Mouse (Mus musculus) embryonic facial prominence, embryonic 10.5 days (tissue): Measurements from ENCODE around the gene Gm28372. TPM values are rescaled to one million over a fixed set of nuclear protein-coding genes. Genes with fewer than 3 reads are reported as not detected.
A peak's percentile ranks its signal among the peaks of the same experiment; 100 is the strongest.

Source experiments
- DNase-seq: peaks from one replicate; pipeline ENCODE4 v3.0.0-alpha.2; 2017; ENCODE audit warnings: low spot score
- H3K27ac ChIP-seq: fragments of 300-500 bp; sonication (generic); replicated peaks from 2 replicates; pipeline ENCODE4 v1.5.1; 2016; ENCODE audit warnings: mild to moderate bottlenecking
- H3K27me3 ChIP-seq: fragments of 300-500 bp; sonication (generic); replicated peaks from 2 replicates; pipeline ENCODE4 v1.6.1; 2016; ENCODE audit warnings: low read depth, mild to moderate bottlenecking; ENCODE audit not compliant: poor library complexity, severe bottlenecking
- H3K36me3 ChIP-seq: fragments of 300-500 bp; sonication (generic); replicated peaks from 2 replicates; pipeline ENCODE4 v1.6.1; 2016; ENCODE audit warnings: mild to moderate bottlenecking, moderate library complexity
- H3K4me1 ChIP-seq: fragments of 300-500 bp; sonication (generic); 2 replicates; pipeline ENCODE4 v1.6.1; 2016
- H3K4me3 ChIP-seq: fragments of 300-500 bp; sonication (generic); 2 replicates; pipeline ENCODE4 v1.5.1; 2016; ENCODE audit warnings: mild to moderate bottlenecking, moderate library complexity
- H3K9me3 ChIP-seq: fragments of 300-500 bp; sonication (generic); 2 replicates; pipeline ENCODE4 v1.6.1; 2016; ENCODE audit warnings: mild to moderate bottlenecking
- WGBS: fragments of 180-500 bp; shearing (Covaris S2); methylation state at CpG from one replicate; pipeline ENCODE4 v1.1.7; 2016; 5-methylcytosine and 5-hydroxymethylcytosine counted together
- polyA plus RNA-seq: library from polyadenylated mRNA; unstranded; fragments of >200 nt; fragmentation: Nextera tagmentation; extraction: Ambion mirVana; gene quantifications from 2 replicates; pipeline ENCODE4 v1.2.1, GENCODE M21; 2016

Gene Gm28372
- polyA plus RNA-seq, 1 experiment from 2014 or later, result not detected

DNA sequence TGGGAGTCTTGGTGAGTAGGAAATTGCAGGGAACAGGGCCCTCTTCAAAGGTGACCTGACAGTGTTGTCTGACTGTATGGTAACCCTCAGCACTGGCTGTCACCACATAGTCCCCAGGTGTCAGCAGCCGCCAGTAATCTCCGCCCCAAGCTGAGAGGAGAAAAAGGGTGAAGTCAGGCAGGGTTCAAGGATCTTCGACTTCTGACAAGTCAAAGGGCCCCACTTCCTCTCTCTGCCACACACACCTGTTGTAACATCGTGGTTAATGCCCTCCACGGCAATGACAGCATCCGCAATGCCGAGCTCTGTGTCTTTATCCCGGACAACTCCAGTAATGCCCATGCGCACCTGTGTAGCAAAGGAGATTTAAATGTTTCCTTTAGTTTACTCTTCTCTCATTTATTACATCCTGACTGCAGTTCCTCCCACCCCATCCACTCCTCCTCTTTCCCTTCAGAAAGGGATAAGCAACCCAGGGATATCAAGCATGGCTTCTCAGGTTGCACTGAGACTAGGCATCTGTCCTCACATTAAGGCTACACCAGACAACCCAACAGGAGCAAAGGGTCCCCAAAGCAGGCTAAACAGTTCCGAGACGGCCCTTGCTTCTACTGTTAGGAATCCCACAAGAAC, 13.9 kb upstream of the Gm28372 start:
- Histone ChIP-seq H3K36me3 (peaks cover 56% of the 10 kb centered on the region), H3K27me3 (no peaks in the 10 kb centered on the region), H3K9me3 (no peaks in the 10 kb centered on the region), H3K4me1 (peaks cover 3% of the 10 kb centered on the region), H3K4me3 (no peak overlapping the region), H3K27ac (no peak overlapping the region)
- WGBS, result 83% methylated on average over 11 of the region's 11 CpGs
- DNase-seq, result no peak

DNA sequence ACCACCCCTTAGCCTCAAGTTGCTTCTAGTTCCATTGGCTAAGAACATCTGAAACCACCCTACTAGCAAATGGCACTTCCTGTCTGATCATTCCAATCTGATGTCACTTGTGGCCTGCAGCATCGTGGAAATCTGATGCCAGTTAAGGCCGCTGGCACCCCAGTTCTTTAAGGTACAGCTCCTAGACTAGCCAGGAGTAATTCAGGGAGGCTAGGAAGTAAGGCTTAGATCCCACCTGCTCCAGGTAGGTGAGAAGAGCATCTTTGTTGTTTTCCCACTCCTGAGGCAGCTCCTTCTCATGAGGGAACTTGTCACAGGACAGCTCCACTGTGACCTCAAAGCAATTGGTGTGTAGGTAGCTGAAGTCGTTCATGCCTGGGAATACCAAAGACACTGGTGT, 12.2 kb upstream of the Gm28372 start:
- Histone ChIP-seq H3K27me3 (peaks cover 1% of the 10 kb centered on the region; the same call in 1 of the 2 replicates), H3K4me1 (peaks cover 20% of the 10 kb centered on the region), H3K36me3 (peaks cover 58% of the 10 kb centered on the region), H3K4me3 (no peak overlapping the region), H3K9me3 (no peaks in the 10 kb centered on the region), H3K27ac (no peak overlapping the region)
- 87% methylated on average over 3 of the region's 3 CpGs for WGBS
- no peak for DNase-seq

DNA sequence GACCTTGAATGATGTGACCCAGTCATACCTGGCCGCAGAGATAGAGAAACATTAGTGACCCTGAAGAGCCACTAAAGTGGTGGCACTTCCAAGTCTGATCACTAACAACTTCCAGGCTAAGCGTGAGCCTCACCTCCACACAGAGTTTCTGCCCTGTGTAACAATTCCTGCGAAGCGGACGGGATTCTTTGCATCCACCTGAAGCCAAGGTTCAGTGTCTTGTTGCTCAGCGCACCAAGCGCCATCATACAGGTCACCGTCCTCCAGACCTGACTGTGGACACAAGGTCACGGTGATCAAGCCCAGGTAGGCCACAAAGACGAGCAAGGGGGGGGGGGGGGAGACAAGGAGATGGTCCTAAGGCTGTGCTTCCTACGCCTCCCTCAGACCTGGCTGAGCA, 9.3 kb upstream of the Gm28372 start:
- no peak overlapping the region for H3K27ac ChIP-seq
- H3K9me3 ChIP-seq, result no peaks in the 10 kb centered on the region
- H3K27me3 ChIP-seq, result peaks cover 22% of the 10 kb centered on the region
- peaks cover 52% of the 10 kb centered on the region for H3K36me3 ChIP-seq
- no peak overlapping the region for H3K4me3 ChIP-seq
- H3K4me1 ChIP-seq, result peaks cover 28% of the 10 kb centered on the region
- DNase-seq, result no peak
- 95% methylated on average over 11 of the region's 11 CpGs for WGBS

DNA sequence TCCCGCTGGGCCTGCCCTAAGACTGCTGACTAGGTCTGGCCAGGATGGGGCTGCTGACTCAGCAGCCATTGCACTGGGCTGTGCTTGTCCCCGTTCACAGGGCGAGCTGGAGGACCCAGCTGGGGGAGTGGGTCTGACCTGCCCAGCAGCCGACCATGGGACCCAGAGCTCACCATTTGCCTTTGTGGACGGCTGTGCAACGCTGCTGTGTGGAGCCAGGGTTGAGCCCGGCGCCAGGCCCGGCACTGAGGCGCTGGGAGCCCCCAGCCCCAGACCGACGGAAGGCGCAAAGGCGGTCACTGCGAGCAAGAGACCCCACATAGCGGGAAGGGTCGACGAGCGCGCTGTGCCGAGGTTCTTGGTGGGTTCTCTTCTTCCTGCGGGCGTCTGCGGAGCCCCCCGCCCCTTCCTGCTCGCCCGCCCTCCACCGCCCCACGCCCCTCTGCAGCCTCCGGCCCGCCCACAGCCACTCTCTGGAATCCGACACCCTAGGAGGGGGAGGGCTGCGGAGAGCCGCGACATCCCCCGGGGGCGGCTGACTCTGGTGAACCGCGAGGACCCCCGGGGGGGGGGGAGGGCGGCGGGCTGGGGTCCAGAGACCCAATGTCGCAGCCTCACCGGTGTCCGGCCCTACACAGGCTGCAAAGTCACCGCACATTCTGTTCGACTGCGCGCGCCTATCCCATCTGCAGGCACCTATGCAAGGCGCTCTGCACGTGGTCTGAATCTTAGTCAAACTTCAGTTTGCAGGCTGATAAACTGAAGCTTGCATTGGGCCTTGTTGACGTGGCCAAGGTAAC, 7.7 kb upstream of the Gm28372 start, which contains the start of gene Cpxm1:
Gene Cpxm1 (minus strand): TSS at position 389 of the 800 bp plus-strand sequence.
- H3K4me1 ChIP-seq, result peaks cover 36% of the 10 kb centered on the region
- peak within 1 kb of the TSS; percentile 89 for H3K27ac ChIP-seq
- WGBS, result under 1% methylated on average over 50 of the region's 53 CpGs
- no peaks in the 10 kb centered on the region for H3K9me3 ChIP-seq
- peak; percentile 92 for DNase-seq
- peaks cover 22% of the 10 kb centered on the region for H3K27me3 ChIP-seq
- peak within 1 kb of the TSS; percentile 69 for H3K4me3 ChIP-seq
- peaks cover 38% of the 10 kb centered on the region for H3K36me3 ChIP-seq

DNA sequence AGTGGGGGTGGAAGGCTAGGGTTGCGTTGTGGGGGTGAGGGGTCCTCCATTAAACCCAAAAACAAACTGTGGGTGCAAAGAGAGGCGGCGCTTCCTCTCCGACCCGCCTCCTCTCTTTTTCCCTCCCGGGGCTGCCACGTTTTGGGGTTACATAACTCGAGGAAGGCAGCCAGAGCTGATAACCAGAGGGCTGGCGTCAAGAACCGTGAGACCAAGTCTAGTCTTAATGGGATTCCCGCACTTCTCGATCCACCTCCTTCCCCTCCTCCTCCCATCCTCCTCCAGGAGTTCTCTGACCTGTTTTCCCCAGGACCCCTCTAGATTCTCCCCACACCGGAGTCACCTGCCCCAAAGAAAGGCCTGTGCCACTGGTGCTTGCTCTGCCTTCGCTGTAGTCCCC, 6.9 kb upstream of the Gm28372 start:
- DNase-seq, result no peak
- H3K27ac ChIP-seq, result peak overlapping the region; percentile 89
- peak overlapping the region; percentile 69 for H3K4me3 ChIP-seq
- peaks cover 31% of the 10 kb centered on the region for H3K36me3 ChIP-seq
- peaks cover 36% of the 10 kb centered on the region for H3K4me1 ChIP-seq
- 12% methylated on average over 14 of the region's 14 CpGs for WGBS
- H3K9me3 ChIP-seq, result no peaks in the 10 kb centered on the region
- H3K27me3 ChIP-seq, result peaks cover 22% of the 10 kb centered on the region

DNA sequence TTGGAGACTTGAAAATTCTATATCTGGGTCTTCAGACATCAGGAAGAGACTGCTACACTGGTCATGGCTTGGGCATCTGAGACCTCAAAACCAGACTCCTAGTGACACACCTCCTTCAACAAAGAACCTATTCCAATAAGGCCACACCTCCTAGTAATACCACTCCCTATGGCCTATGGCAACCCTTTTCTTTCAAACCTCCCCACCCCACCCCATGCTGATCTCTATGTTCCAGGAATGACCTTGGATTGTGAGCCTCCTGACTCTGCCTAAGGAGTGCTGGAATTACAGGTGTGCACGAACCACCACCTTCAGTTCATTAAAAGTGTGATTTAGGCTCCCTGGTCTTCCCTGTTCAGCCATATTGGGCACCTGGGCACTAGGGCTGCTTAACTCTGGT, 5.0 kb upstream of the Gm28372 start:
- peaks cover 36% of the 10 kb centered on the region for H3K4me1 ChIP-seq
- peaks cover 28% of the 10 kb centered on the region for H3K27me3 ChIP-seq
- no peak for DNase-seq
- no peaks in the 10 kb centered on the region for H3K9me3 ChIP-seq
- H3K4me3 ChIP-seq, result no peak overlapping the region
- peaks cover 12% of the 10 kb centered on the region for H3K36me3 ChIP-seq
- H3K27ac ChIP-seq, result no peak overlapping the region
- 92% methylated on average over 1 of the region's 1 CpGs for WGBS

DNA sequence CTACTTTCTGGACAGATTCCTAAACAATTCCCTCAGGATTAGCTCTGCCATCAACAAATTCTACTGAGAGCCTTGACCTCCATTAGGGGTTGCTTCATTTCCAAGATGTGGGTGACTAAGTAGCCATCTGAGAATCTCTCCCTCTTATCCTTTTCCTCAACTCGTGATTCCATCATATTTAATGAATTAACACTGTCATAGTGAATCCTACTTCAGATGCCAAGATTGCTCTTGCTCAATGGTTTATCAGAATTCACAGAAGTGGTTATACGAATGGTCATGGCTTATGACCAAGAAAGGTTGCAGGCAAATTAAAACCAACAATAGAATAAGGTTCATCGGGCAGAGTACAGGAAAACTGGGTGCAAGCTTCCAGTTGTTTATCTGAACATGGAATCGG, 3.1 kb upstream of the Gm28372 start:
- peaks cover 30% of the 10 kb centered on the region for H3K4me1 ChIP-seq
- H3K27ac ChIP-seq, result no peak overlapping the region
- 83% methylated on average over 4 of the region's 4 CpGs for WGBS
- H3K4me3 ChIP-seq, result no peak overlapping the region
- H3K27me3 ChIP-seq, result peaks cover 37% of the 10 kb centered on the region
- H3K36me3 ChIP-seq, result no peaks in the 10 kb centered on the region
- H3K9me3 ChIP-seq, result no peaks in the 10 kb centered on the region
- no peak for DNase-seq

DNA sequence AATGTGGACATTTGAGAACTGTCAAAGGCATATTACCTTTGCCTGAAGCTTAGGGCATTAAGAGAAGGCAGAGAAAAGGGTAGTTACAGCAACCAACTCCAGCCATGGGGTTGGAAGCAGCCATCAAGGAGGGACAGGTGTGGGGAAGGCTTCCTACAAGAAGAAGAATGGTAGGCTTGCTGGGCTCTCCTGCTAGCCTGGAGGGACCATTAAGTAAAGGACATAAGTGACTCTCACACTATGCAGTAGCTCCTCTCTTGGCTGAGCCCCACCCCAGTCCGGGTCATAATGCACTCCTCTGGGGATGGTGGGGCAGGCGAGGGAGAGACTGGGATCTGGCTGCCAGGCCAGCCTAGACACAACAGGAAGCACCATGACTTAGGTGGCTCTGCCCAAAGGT, 1.1 kb downstream of the Gm28372 start, which contains the start of gene Tmem239:
Gene Tmem239 (plus strand): TSS at position 301 of the 400 bp plus-strand sequence.
- H3K9me3 ChIP-seq, result no peaks in the 10 kb centered on the region
- H3K27me3 ChIP-seq, result 0 out of 2 replicates have a peak, but pooled peaks cover 19% of the 10 kb centered on the region
- H3K36me3 ChIP-seq, result no peaks in the 10 kb centered on the region
- H3K4me3 ChIP-seq, result no peak within 1 kb of the TSS
- H3K4me1 ChIP-seq, result peaks cover 35% of the 10 kb centered on the region
- DNase-seq, result no peak
- WGBS, result 74% methylated on average over 2 of the region's 2 CpGs
- no peak within 1 kb of the TSS for H3K27ac ChIP-seq

DNA sequence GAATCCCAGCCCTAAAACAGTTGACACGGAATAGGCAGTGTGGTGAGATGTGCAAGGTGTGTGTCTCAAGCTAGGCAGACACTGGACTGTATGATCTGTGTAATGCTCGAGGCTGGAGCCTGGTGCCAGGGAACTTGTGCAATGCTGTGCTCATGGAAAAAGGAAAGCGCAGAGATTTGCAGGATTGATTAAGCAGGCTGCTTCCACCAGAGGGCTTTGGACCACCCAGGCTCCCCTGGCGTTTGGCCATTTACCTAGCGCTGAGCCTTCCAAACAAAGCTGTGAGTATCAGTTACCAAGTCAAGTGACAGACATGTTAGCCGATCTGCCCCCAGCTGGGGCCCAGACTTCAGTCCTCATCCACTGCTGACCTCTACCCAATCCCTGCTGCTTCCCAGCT, 3.2 kb downstream of the Gm28372 start:
- 0 out of 2 replicates have a peak, but pooled peaks cover 19% of the 10 kb centered on the region for H3K27me3 ChIP-seq
- WGBS, result 11% methylated on average over 6 of the region's 6 CpGs
- peak overlapping the region; percentile 31; the same call in 1 of the 2 replicates for H3K27ac ChIP-seq
- no peaks in the 10 kb centered on the region for H3K36me3 ChIP-seq
- DNase-seq, result peak; percentile 84
- H3K4me1 ChIP-seq, result peaks cover 40% of the 10 kb centered on the region
- H3K9me3 ChIP-seq, result no peaks in the 10 kb centered on the region
- no peak overlapping the region for H3K4me3 ChIP-seq

DNA sequence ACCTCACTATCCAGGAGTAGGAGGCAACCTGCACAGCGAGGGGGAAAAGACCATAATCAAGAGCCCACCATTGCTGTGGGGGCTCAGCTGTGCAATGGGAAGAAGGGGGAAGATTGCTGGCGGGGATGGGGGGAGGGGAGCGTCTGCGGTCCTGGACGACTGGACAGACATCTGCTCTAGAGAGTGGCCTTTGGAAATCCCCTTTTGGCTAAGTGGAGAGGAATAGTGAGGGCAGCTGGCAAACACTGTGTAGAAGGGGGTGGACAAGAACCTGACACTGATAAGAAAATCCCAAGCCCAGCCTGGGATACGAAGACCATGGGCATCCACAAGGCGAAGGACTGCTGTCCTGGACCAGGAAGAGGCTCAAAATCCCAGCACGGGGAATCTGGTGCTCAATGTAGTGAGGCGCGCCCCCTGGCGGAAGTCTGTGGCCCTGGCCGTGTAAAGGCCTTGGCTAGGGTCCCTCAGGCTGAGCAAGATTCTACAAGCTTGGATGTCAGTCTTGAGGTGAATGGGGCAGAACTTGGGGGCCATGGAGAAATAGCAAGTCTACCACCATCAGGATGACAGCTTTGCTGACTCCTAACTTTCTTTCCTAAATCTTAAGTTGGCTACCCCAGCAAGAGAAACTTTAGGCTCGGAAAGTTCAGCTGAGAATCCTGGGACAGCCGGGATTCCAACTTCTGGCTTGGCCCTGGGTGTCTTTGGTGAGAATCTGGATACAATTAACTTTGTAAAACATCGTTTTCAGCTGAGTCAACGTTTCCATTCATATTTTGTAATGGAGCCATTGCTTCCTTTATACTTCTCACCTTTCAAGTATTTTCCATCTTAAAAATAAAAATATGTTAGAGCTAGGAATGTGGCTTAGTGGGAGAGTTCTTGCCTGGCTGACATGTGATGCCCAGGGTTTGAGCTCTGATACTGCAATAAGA, 6.8 kb downstream of the Gm28372 start:
- WGBS, result 37% methylated on average over 16 of the region's 16 CpGs
- DNase-seq, result peak; percentile 91
- Histone ChIP-seq H3K9me3 (no peaks in the 10 kb centered on the region), H3K27me3 (0 out of 2 replicates have a peak, but pooled peaks cover 4% of the 10 kb centered on the region), H3K4me3 (no peak overlapping the region), H3K27ac (no peak overlapping the region), H3K36me3 (no peaks in the 10 kb centered on the region), H3K4me1 (peaks cover 37% of the 10 kb centered on the region)

DNA sequence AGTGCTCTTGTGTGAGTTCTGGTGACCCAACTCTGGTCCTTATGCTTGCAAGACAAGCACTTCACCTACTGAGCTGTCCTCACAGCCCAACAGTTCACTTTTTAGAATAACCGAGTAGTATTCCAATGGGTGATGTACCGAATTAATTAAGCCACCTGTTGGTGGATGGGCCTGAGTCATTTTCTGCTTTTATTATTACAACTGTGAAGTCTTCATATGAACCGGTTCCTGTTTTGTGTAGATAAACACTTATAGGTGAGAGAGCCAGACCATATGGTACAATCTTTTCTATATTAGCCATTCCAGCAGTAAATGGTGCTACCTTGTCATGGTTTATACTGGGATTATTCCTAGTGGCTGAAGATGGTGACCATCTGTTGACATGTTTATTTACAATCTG, 7.7 kb downstream of the Gm28372 start:
- H3K27ac ChIP-seq, result no peak overlapping the region
- no peak overlapping the region for H3K4me3 ChIP-seq
- no peaks in the 10 kb centered on the region for H3K27me3 ChIP-seq
- no peaks in the 10 kb centered on the region; the same call in 1 of the 2 replicates for H3K36me3 ChIP-seq
- peaks cover 28% of the 10 kb centered on the region for H3K4me1 ChIP-seq
- no peaks in the 10 kb centered on the region for H3K9me3 ChIP-seq
- DNase-seq, result no peak
- 82% methylated on average over 3 of the region's 3 CpGs for WGBS
